Mouse (Mus musculus) activated CD4-positive, CD25-positive, alpha-beta regulatory T cell, adult 4 months (primary cell): Measurements from ENCODE around the gene Lrrc49. TPM values are rescaled to one million over a fixed set of nuclear protein-coding genes. Genes with fewer than 3 reads are reported as not detected.
A peak's percentile ranks its signal among the peaks of the same experiment; 100 is the strongest.

Source experiments
- ATAC-seq: one replicate; pipeline ENCODE4 v1.8.0; 2017
- polyA plus RNA-seq, 2 experiments: library from polyadenylated mRNA; unstranded; fragments of 100-300 nt; shearing (Covaris generic); gene quantifications; one replicate each; pipeline ENCODE4 v1.2.1; 2017

Lrrc49 gene
- 1 to 10 TPM in 1 of 2 experiments, under 1 TPM in 1; 0.96 to 1.6 TPM for polyA plus RNA-seq

DNA sequence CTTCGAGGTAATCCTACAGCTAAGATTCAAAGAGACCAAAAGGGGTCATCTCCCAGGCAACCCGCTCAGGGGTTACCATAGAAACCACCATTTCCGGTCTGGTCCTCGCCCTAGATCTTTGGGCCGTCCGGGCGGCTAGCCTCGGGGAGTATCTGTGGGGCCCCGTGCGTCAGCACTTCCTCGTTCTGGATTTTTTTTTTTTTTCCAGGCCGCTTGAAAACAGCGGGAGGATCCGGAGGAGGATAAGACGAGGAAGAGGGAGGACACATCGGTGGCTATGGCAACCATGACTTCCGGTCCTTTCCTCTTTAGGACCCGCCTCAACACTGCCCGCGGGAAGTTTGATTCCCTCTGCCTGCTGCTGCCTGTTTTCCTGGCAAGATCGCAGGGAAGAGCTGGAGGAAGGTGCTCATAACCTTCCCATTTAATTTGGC, at the start of gene Lrrc49:
Gene Lrrc49 (minus strand): TSS at position 268 of the 434 bp plus-strand sequence.
- peak; percentile 81 for ATAC-seq

DNA sequence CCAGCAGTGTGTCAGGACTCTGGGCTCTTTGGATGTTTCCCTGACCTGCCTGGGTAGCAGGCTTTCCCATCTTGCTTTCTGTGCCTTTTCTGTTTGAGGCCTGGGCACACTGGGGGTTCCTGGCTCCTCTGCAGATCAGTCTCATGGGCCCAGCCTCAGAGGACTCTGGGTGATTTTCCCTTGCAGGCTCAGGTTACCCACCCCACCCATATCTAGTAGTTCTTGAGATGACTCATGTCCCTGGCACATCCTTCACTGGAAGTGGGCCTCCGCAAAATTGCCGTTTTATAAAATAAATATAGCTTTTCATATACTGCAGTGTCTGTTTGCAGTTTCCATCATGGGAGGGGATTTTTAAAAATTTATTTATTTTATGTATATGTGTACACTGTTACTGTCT, 46.4 kb upstream of the Lrrc49 start:
- no peak for ATAC-seq

DNA sequence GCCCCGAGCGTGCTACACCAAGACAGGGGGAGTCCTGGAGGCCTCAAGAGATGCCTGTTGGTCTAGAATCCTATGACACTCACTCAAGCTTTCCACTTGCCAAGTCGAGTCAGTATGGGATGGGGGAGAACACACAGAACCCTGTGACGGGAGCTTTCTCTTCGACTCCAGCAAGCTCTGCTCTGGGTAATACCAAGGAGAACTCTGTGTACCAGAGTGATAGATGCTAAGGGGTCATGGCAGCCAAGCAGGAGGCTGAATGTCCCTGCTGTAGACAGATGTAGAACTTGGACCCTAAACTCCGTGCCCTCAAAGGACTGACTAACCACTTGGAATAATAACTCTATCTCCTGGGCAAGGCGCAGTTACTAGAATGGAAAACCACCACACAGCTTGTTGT, 37.0 kb upstream of the Lrrc49 start:
- no peak for ATAC-seq

DNA sequence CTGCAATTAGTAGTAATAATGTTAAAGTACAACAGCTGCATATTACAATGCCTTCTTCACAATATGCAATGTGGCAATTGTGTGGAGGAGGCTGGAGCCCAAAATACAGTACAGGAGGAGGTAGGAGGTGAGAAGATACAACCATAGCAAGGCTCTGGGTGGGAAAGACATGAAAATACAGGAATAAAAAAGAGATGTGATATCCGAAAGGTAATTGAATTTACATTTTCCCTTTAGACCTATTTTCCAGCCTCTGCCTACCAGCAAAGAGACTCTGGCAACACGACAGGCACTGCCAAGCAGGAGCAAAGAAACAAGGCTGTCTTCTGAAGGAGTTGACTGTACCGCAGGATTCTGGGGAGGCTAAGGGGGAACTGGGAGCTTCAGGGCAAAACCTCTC, 31.7 kb upstream of the Lrrc49 start:
- ATAC-seq = no peak

DNA sequence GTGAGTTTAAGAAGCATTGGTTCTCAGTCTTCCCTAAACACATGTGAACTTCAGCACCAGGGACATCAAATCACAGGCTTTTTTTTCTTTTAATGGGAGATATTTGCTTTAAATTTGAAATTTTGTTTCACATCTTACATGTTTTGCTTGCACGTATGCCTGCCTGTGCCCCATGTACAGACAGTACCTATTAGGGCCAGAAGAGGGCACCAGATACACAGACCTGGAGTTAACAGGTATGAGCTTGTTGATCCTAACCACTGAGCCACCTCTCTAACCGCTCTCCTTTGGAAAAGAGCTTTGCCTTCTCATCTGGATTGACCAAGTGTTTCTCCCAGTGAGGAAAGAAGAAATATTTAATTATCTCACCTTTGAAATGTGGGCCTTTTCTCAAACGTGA, 30.3 kb upstream of the Lrrc49 start:
- no peak for ATAC-seq

DNA sequence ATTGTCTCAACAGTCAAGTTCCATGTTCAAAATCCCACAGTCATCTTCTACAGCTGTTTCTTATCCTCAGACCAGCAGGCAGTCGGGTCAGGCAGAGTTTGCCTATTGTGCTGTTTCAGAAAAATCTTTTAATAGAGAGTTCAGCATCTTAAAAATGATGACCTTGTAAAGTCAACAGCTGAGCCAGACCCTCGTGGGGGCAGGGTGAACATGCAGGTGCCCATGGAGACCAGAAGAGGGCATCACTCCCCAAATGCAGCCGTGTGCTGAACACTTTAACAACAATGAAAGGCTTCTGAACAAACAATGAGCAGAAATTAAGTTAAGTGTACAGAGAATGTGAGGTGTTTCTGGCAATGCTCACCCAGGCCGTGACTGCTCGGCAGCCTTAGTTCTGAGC, 27.9 kb upstream of the Lrrc49 start:
- no peak for ATAC-seq

DNA sequence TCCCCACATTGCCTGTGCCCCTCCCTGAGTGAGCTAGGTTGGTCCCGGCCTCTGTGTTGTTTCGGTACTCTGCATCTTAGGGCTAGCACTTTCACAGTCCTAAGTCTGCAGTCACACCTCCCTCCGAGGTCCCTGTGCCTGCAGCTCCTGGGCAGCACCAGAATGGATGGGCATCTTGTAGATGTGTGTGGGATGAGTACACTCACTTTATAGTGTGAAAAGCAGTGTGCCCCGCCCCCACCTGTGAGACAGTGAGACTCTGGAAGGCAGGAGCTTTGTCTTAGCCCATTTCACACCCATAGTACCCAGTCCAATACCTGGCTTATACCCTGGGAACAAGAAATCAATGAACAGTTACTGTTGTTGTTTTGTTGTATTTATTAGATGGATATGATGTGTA, 27.3 kb upstream of the Lrrc49 start:
- no peak for ATAC-seq

DNA sequence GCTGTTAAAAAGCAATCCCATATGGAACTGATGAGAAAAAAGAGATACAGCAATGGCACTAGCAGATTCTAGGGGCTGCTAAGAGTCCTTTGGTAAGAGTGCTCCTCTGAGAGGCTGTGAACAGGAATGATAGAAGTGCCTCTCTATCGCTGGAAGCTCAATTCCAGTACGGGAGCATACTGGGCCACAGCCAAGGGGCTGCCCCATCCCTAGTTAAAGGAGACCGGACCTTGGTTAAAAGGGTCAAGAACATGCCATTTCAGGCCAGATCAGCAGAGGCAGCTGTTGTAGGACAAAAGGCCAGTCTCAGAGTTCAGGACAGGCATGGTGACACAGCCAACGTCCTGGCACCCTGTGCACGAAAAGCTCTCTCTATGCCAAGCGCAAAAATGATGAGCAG, 26.2 kb upstream of the Lrrc49 start:
- ATAC-seq = no peak

DNA sequence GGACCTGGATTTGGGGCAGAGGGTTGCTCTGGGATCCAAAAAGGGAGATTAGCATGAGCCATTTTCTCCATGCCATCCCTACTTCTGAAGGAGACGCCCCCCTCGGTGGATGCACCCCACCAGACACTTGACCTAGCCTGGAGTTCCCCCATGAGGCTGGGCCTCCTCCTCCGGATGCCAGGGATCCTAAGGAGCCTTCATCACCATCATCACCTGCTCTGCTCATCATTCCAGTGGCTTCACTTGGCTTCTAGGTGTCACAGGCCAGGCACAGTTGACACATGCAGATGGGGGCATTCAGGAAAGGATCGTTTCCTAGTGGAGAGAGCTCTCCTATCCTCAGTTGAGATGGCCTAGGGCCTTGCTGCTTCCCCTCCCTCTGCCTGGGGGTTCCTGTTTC, 25.7 kb upstream of the Lrrc49 start:
- ATAC-seq = no peak

DNA sequence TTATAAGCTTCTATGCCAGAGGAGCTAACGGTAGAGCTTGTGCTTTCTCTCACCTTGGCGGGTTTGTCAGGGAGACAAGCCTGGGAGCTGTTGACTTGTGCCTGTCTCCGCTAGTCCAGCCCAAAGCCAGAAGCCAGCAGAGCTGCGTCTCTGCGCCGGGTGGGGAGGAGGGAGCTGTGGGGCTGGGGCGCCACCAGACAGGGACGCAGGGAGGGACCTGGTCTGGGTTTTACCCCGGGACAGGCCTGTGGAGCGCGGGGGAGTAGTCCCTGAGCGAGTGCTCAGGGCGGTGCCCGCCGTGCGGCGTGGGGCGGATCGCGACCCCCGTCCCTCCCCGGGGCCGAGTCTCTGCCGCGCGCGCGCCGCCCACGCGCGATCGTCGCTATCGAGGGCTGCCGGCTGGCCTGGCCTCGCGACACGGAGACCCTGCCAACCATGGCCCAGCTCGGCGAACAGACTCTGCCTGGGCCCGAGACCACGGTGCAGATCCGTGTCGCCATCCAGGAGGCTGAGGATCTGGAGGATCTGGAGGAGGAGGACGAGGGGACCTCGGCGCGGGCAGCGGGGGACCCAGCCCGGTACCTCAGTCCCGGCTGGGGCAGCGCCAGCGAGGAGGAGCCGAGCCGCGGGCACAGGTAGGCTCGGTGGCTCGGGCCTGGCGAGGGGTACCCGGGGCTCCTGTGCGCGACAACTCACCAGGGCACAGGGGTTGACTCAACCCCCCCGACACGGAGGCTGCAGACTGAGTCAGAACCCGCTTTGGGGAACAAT, 25.0 kb upstream of the Lrrc49 start, which contains the start of gene Larp6:
Gene Larp6 (plus strand): TSS at position 219 of the 771 bp plus-strand sequence.
- ATAC-seq = no peak

DNA sequence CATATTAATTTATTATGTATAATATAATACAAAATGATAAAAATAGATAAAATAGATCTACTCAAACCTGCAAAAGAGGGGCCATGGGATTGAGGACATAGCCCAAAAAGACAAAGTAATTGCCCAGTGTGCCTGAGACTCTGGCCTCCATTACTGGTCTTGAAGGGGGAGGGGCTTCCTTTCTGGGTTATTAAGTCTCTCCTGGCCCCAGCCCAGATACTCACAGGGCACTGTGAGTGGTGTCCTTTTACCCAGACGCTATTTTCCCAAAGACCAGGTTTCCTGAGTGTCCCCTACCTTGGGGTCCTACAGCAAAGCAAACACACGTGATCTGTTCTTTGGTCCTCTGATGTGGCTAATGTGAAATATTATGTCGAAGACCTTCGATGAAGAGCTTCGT, 24.1 kb upstream of the Lrrc49 start:
- ATAC-seq = no peak

DNA sequence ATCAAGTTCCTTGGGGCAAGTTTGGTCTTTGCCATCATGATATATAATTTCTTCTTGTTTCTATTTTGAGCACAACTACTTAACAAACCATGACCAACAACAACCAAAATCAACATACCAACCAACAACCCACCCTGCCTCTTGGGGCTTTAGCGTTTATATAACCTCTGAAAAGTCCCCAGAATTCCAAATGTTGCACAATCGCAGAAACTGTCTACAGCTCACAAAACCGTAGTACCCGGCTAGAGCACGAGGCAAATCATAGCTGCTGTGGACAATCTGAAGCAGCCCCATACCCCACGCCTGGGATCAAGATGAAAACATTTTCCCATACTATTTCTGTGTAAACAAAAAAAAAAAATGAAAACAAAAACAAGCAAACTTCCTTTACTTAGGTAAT, 21.8 kb upstream of the Lrrc49 start:
- ATAC-seq = no peak

DNA sequence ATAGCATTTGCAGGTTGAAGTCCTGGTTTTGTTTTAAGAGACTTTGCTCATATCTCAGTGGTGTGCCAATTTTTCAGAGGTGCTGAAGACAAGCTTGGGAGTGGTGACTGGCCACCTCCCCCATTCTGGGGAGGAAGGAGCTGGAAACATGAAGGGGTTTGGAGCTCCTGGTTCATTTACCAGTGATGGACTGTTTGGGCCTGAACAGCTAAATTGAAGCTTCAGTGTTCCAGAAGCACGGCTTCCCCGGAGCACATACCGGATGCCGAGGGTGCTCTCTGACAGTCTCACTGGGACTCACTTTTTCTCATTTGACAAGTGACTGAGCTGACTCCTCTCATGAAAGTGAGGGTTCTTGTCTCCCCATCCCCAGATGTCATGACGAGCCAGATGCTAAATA, 20.6 kb upstream of the Lrrc49 start:
- ATAC-seq = no peak

DNA sequence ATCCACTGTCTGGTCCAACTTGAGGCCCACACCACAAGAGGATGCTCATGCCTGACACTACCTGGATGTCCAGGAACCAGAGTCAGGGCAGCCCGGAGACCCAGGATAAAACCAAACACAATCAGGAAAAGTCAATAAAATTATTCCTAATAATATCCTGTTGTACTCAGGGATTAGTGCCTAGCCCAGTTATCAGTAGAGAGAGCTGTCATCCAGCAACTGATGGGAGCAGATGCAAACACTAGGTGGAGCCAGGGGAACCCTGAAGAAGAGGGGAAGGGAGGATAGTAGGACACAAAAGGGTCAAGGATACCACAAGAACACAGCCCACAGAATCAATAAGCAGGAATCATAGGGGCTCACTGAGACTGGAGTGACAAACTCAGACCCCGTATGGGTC, 19.6 kb upstream of the Lrrc49 start:
- no peak for ATAC-seq

DNA sequence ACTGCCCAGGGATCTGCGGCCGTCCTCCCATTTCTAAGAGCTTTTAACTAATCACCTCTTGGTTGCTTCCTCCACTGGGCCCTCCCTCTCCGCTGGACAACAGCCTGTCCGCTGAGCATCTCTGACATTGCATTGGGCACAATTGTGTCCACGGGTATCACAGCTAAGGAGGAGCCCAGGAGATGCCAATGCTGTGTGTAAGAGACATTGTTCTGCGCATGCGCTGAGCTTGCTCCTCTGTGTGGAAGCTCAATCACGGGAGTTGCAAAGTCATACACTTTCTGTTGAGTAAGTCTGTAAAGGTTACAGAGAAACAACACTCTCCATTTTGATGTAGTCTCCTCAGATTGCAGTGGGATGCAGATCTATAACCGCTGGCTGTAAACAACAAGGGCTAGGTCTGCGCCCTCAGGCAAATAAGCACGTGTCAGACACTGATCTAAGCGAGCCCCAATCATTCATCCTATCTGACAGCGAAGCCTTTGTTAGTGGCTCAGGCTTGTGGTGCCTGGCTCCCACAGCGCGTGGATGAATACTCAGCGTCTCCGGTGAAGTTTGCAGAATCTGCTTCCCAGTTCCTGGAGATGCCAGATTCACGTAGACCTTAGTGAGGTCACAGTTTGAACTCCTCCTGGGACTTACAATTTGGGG, 11.7 kb upstream of the Lrrc49 start:
- ATAC-seq = no peak

DNA sequence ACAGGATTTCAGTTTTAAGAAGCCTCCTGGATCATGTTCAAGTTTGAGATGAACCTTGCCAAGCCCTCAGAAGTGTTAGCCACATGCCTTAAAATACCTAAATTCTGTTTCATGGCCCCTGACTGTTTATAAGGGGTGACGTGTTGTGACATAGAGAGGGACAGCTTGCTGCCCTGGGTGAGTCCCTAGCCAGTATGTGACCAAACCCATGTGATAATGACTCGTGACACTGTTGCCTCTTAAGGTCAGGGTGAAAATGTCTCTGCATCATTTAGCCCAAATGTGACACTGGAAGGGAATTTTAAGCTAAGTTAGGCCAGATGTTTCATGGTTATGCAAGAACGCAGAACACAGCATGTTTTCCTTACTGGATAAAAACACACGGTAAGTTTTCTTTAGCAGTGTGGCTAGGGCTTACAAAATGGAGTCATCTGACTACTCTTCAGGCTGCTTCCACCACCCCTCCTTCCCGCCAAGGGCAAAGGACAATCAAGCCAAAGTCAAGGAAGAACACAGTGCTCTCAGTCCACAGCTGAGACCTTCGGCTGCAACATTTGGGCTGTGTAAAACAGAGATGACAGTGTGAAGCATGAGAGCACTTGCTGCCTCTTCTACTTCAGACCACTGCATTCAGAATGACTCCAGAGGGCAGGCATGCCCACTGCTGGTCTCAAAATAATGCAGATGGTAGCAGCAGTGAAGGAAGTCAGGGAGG, 8.5 kb upstream of the Lrrc49 start:
- no peak for ATAC-seq

DNA sequence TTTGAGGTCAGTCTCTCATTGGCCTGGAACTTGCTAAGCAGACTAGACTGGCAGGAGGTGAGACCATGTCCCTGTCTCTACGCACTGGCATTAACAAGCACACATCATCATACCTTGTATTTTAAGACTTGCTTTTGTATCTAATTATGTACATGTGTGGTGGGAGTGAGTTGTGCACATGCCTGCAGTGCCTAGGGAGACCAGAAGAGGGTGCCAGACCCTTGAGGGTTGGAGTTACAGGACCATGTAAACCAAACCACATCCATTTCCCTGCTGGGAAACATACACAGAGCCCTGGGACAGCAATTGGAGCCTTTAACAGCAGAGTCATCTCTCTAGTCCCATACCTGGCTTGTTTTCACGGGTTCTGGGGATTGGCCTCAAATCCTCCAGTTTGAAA, 6.0 kb upstream of the Lrrc49 start:
- ATAC-seq = no peak

DNA sequence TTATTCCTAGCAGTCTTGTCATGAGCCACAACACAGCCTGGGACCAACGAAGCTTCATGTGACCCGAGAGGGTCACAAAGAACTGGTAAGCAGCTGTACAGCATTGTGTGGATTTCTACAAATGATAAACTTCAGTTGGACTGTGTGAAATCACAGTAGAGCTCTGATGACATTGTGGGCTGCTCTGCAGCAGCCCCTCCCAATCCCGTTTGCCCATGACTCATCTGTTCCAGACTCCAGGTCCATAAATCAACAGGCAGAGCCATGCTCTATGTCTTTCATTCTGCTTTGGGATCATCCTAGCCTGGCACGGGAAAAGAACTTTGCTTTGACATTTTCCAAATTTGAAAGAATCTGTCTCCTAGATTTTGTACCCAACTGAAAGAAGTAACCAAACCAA, 4.7 kb upstream of the Lrrc49 start:
- no peak for ATAC-seq

DNA sequence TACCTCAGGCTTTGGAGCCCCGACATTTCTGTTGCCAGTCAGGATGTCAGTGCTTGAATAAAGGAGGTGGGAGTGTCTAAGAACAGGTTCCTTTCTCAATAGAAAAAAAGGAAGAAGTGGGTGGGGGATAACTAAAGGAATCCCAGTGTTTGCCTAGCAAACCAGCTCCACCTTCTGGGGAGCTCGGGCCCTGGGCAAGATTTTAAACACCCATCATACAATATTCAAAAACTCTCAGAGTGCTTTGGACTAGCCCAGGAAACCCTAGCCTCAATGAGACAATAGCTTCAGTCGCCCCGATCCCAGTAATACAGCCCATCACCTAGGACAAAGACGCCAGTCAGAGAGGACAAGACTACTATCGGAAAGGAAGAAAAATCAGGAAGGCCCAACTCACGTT, 543 bp downstream of the Lrrc49 start:
- no peak for ATAC-seq

DNA sequence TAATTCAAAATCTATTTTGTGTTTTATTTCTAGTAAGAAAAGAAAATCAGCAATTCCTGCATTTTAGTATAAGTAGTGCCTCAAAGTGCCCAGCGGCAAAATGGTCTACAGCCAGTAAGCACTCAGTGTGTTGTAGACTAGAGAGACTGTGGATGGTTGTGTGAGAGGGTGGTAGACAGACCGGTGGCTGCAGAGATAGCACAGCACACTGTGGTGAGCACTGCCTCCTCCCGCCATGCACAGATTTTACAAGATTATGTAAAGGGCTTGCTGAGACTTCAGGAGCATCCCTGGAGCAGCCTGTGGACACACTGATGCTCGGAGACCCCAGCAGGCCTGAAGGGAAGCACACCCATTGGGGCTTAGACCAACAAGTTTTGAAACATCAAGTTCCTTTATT, 5.2 kb downstream of the Lrrc49 start:
- no peak for ATAC-seq

DNA sequence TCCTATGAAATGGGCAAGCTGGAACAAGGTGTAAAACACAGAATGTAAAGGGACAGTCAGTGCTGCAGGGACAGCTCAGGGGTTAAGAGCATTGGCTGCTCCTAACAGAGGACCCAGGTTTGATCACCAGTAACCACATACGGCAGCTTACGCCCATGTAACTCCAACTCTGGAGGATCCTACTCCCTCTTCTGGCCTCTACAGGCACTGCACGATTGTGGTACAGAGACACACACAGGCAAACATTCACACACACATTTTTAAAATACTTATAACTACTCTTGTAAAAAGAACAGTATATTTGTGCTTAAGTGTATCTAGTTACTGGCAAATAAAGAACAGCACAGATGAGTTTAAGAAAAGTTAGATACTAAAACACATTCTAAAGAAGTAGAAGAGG, 7.0 kb downstream of the Lrrc49 start:
- no peak for ATAC-seq

DNA sequence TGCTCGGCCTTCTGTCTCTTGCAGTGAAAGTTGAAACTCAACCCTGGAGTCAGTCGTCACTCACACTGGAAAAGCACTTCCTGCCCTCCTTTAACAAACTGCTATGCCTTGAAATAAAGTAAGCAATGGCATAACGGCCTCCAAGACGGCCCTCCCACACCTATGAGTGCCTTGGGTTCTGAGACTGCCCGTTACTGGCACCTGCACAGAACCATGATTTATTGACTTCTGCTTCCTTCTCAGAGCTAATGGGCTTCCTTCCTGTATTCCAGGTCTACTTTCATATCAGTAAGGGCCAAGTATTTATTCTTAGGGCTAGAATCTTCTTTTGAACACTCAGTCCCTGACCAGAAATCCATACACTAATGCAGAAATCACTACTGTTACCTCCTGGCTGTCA, 9.0 kb downstream of the Lrrc49 start:
- no peak for ATAC-seq

DNA sequence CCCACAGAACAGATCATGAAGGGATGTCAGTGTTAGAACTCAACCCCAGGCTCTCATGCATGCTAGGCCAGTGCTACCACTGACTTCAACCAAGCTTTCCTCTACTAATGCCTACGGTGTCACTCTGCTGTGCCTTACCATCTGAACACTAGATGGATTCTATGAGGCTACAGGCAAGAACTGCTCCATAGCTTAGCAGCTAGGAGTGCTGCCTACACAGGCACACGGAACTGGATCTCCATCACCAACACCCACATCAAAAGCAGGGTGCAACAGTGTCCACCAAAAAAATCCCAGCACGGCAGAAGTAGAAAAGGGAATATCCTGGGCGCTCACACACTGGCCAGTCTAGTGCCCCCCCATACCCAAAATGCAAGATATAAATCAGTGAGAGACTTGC, 11.5 kb downstream of the Lrrc49 start:
- no peak for ATAC-seq

DNA sequence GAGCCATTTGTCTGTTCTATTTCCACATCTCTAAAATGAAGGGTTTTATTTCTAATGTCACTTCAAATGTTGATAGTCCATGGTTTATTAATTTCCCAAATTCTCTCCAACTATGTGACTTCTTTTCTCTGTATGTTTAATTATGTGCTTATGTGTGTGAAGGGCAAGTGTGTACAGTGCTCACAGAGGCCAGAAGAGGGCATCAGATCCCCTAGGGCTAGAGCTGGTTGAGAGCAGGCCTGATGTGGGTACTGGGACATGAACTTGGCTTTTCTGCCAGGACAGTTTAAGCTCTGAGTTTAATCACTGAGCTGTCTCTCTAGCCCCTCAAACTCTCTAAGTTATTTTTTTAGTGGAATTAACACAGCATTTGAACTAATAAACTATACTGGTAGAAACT, 13.2 kb downstream of the Lrrc49 start:
- no peak for ATAC-seq
